Mouse (Mus musculus) intestine, embryonic 16.5 days (tissue): ENCODE measurements around the gene Trim8. TPM values are rescaled to one million over a fixed set of nuclear protein-coding genes. Genes with fewer than 3 reads are reported as not detected.
A peak's percentile ranks its signal among the peaks of the same experiment; 100 is the strongest.

Source experiments
- ATAC-seq: fragments of 200-750 bp; cut with Nextera tagmentation; 2 replicates; pipeline ENCODE4 v1.8.0; 2017; ENCODE audit warnings: moderate TSS enrichment, moderate library complexity
- H3K27ac ChIP-seq: fragments of 300-500 bp; sonication (generic); 2 replicates; pipeline ENCODE4 v1.5.1; 2014; ENCODE audit warnings: mild to moderate bottlenecking, low read length
- H3K27me3 ChIP-seq: fragments of 300-500 bp; sonication (generic); replicated peaks from 2 replicates; pipeline ENCODE4 v1.6.1; 2014; ENCODE audit warnings: low read length, control low read depth, mixed read lengths; ENCODE audit not compliant: control insufficient read depth, insufficient read depth
- H3K36me3 ChIP-seq: fragments of 300-500 bp; sonication (generic); 2 replicates; pipeline ENCODE4 v1.6.1; 2014; ENCODE audit warnings: low read length, control low read depth; ENCODE audit not compliant: control insufficient read depth, insufficient read depth
- H3K4me1 ChIP-seq: fragments of 300-500 bp; sonication (generic); 2 replicates; pipeline ENCODE4 v1.6.1; 2014; ENCODE audit warnings: low read length, control low read depth, mixed read lengths; ENCODE audit not compliant: control insufficient read depth, insufficient read depth
- H3K4me2 ChIP-seq: fragments of 300-500 bp; sonication (generic); 2 replicates; pipeline ENCODE4 v1.6.1; 2014; ENCODE audit warnings: low read depth, low read length, control low read depth
- H3K4me3 ChIP-seq: fragments of 300-500 bp; sonication (generic); 2 replicates; pipeline ENCODE4 v1.5.1; 2014; ENCODE audit warnings: mild to moderate bottlenecking, low read length
- H3K9ac ChIP-seq: fragments of 300-500 bp; sonication (generic); 2 replicates; pipeline ENCODE4 v1.6.1; 2014; ENCODE audit warnings: low read depth, low read length
- H3K9me3 ChIP-seq: fragments of 300-500 bp; sonication (generic); 2 replicates; pipeline ENCODE4 v1.6.1; 2016; ENCODE audit warnings: low read length, control low read depth; ENCODE audit not compliant: control insufficient read depth
- WGBS: fragments of 180-500 bp; shearing (Covaris S2); extraction: QIAGEN DNeasy Blood & Tissue Kit; methylation state at CpG from one replicate; pipeline ENCODE4 v1.1.7; 2014; 5-methylcytosine and 5-hydroxymethylcytosine counted together
- polyA plus RNA-seq: library from polyadenylated mRNA; unstranded; fragments of >200 nt; fragmentation: Nextera tagmentation; extraction: Ambion mirVana; gene quantifications from 2 replicates; pipeline ENCODE4 v1.2.1, GENCODE M21; 2015

Gene Trim8
- polyA plus RNA-seq, 1 experiment from 2014 or later, result 10.1 TPM

GRCm38 (mm10) chr19:46500581-46501341 is 741 bp upstream of the Trim8 start:
- Histone ChIP-seq H3K4me3 (peak overlapping the region; percentile 87), H3K27me3 (no peaks in the 10 kb centered on the region), H3K9me3 (no peaks in the 10 kb centered on the region), H3K4me2 (peak overlapping the region; percentile 62), H3K9ac (peak overlapping the region; percentile 97), H3K4me1 (peaks cover 13% of the 10 kb centered on the region), H3K27ac (peak overlapping the region; percentile 100), H3K36me3 (no peaks in the 10 kb centered on the region)
- WGBS, result under 1% methylated on average over 48 of the region's 50 CpGs
- peak; percentile 11 for ATAC-seq

GRCm38 (mm10) chr19:46502069-46502455 is 560 bp downstream of the Trim8 start:
- Histone ChIP-seq H3K4me1 (peaks cover 26% of the 10 kb centered on the region), H3K27me3 (no peaks in the 10 kb centered on the region), H3K9me3 (no peaks in the 10 kb centered on the region), H3K4me3 (peak overlapping the region; percentile 87), H3K9ac (peak overlapping the region; percentile 97), H3K36me3 (0 out of 2 replicates have a peak, but pooled peaks cover 3% of the 10 kb centered on the region), H3K4me2 (peak overlapping the region; percentile 62), H3K27ac (peak overlapping the region; percentile 100)
- 0% methylated on average over 43 of the region's 46 CpGs for WGBS
- ATAC-seq, result peak; percentile 4; the same call in 1 of the 2 replicates

GRCm38 (mm10) chr19:46502471-46503166 is 1.1 kb downstream of the Trim8 start:
- Histone ChIP-seq H3K4me2 (peak overlapping the region; percentile 62), H3K4me1 (peaks cover 32% of the 10 kb centered on the region), H3K4me3 (peak overlapping the region; percentile 87), H3K9ac (peak overlapping the region; percentile 97), H3K27me3 (no peaks in the 10 kb centered on the region), H3K27ac (peak overlapping the region; percentile 100), H3K9me3 (no peaks in the 10 kb centered on the region), H3K36me3 (peaks cover 3% of the 10 kb centered on the region; the same call in 1 of the 2 replicates)
- under 1% methylated on average over 53 of the region's 53 CpGs for WGBS
- peak; percentile 12 for ATAC-seq

GRCm38 (mm10) chr19:46503351-46504084 is 2.0 kb downstream of the Trim8 start:
- no peaks in the 10 kb centered on the region for H3K9me3 ChIP-seq
- H3K9ac ChIP-seq, result peak overlapping the region; percentile 97
- peaks cover 41% of the 10 kb centered on the region for H3K4me1 ChIP-seq
- H3K27ac ChIP-seq, result peak overlapping the region; percentile 100
- peak; percentile 61 for ATAC-seq
- H3K36me3 ChIP-seq, result peaks cover 9% of the 10 kb centered on the region; the same call in 1 of the 2 replicates
- H3K4me2 ChIP-seq, result peak overlapping the region; percentile 62
- 1% methylated on average over 21 of the region's 21 CpGs for WGBS
- H3K27me3 ChIP-seq, result no peaks in the 10 kb centered on the region
- H3K4me3 ChIP-seq, result peak overlapping the region; percentile 87

GRCm38 (mm10) chr19:46504085-46504552 is 2.6 kb downstream of the Trim8 start:
- no peaks in the 10 kb centered on the region for H3K9me3 ChIP-seq
- peaks cover 45% of the 10 kb centered on the region for H3K4me1 ChIP-seq
- ATAC-seq, result peak; percentile 31
- WGBS, result 3% methylated on average over 4 of the region's 4 CpGs
- H3K4me2 ChIP-seq, result peak overlapping the region; percentile 62
- H3K27ac ChIP-seq, result peak overlapping the region; percentile 100
- H3K4me3 ChIP-seq, result peak overlapping the region; percentile 87
- H3K36me3 ChIP-seq, result peaks cover 9% of the 10 kb centered on the region; the same call in 1 of the 2 replicates
- peak overlapping the region; percentile 97 for H3K9ac ChIP-seq
- no peaks in the 10 kb centered on the region for H3K27me3 ChIP-seq

- H3K36me3 ChIP-seq, result peaks cover 9% of the 10 kb centered on the region; the same call in 1 of the 2 replicates
- H3K4me1 ChIP-seq, result peaks cover 53% of the 10 kb centered on the region
- no peak for ATAC-seq
- WGBS, result 53% methylated on average over 9 of the region's 9 CpGs
- H3K27ac ChIP-seq, result peak overlapping the region; percentile 100
- H3K9me3 ChIP-seq, result no peaks in the 10 kb centered on the region
- peak overlapping the region; percentile 62 for H3K4me2 ChIP-seq
- peak overlapping the region; percentile 87 for H3K4me3 ChIP-seq
- H3K9ac ChIP-seq, result peak overlapping the region; percentile 97
- no peaks in the 10 kb centered on the region for H3K27me3 ChIP-seq
Measured at GRCm38 (mm10) chr19:46504822-46505417, 3.4 kb downstream of the Trim8 start.

GRCm38 (mm10) chr19:46505646-46506371 is 4.3 kb downstream of the Trim8 start:
- WGBS, result 72% methylated on average over 8 of the region's 8 CpGs
- Histone ChIP-seq H3K4me2 (peak overlapping the region; percentile 62), H3K4me1 (peaks cover 62% of the 10 kb centered on the region), H3K9me3 (no peaks in the 10 kb centered on the region), H3K36me3 (peaks cover 9% of the 10 kb centered on the region; the same call in 1 of the 2 replicates), H3K4me3 (no peak overlapping the region; the same call in 1 of the 2 replicates), H3K27me3 (no peaks in the 10 kb centered on the region), H3K9ac (peak overlapping the region; percentile 38; the same call in 1 of the 2 replicates), H3K27ac (no peak overlapping the region)
- ATAC-seq, result no peak

- Histone ChIP-seq H3K4me1 (peaks cover 67% of the 10 kb centered on the region), H3K4me3 (no peak overlapping the region), H3K9me3 (no peaks in the 10 kb centered on the region), H3K27ac (0 out of 2 replicates have a peak overlapping the region, but pooled peaks have one; percentile 1), H3K36me3 (peaks cover 9% of the 10 kb centered on the region; the same call in 1 of the 2 replicates), H3K9ac (peak overlapping the region; percentile 38; the same call in 1 of the 2 replicates), H3K4me2 (peak overlapping the region; percentile 62), H3K27me3 (no peaks in the 10 kb centered on the region)
- 58% methylated on average over 3 of the region's 3 CpGs for WGBS
- no peak for ATAC-seq
Measured at GRCm38 (mm10) chr19:46506372-46506717, 4.8 kb downstream of the Trim8 start.
